Mouse (Mus musculus) hindbrain, postnatal 0 days (tissue): ENCODE measurements around the gene Glis2. TPM values are rescaled to one million over a fixed set of nuclear protein-coding genes. Genes with fewer than 3 reads are reported as not detected.

ENCODE experiments used
- ATAC-seq: fragments of 200-750 bp; cut with Nextera tagmentation; 2 replicates; pipeline ENCODE4 v1.8.0; 2017; ENCODE audit warnings: mild to moderate bottlenecking, moderate TSS enrichment, moderate library complexity
- DNase-seq: peaks from one replicate; pipeline ENCODE4 v3.0.0-alpha.2; 2015; ENCODE audit warnings: low spot score
- H3K27ac ChIP-seq: fragments of 300-500 bp; sonication (generic); 2 replicates; pipeline ENCODE4 v1.5.1; 2014; ENCODE audit warnings: mild to moderate bottlenecking
- H3K27me3 ChIP-seq: fragments of 300-500 bp; sonication (generic); 2 replicates; pipeline ENCODE4 v1.6.1; 2014; ENCODE audit warnings: low read length, mixed read lengths; ENCODE audit not compliant: insufficient read depth
- H3K36me3 ChIP-seq: fragments of 300-500 bp; sonication (generic); 2 replicates; pipeline ENCODE4 v1.6.1; 2014; ENCODE audit warnings: low read length, mixed read lengths; ENCODE audit not compliant: insufficient read depth
- H3K4me1 ChIP-seq: fragments of 300-500 bp; sonication (generic); 2 replicates; pipeline ENCODE4 v1.6.1; 2014; ENCODE audit warnings: antibody characterized with exemption, low read length, mixed read lengths; ENCODE audit not compliant: insufficient read depth
- H3K4me2 ChIP-seq: fragments of 300-500 bp; sonication (generic); 2 replicates; pipeline ENCODE4 v1.6.1; 2014; ENCODE audit warnings: low read depth, mild to moderate bottlenecking, low read length, moderate library complexity, mixed read lengths
- H3K4me3 ChIP-seq: fragments of 300-500 bp; sonication (generic); 2 replicates; pipeline ENCODE4 v1.5.1; 2014; ENCODE audit warnings: low read length
- H3K9ac ChIP-seq: fragments of 300-500 bp; sonication (generic); replicated peaks from 2 replicates; pipeline ENCODE4 v1.6.1; 2014; ENCODE audit warnings: mild to moderate bottlenecking, low read length, moderate library complexity, mixed read lengths
- H3K9me3 ChIP-seq: fragments of 300-500 bp; sonication (generic); 2 replicates; pipeline ENCODE4 v1.6.1; 2016; ENCODE audit warnings: low read length, mixed read lengths
- CTCF ChIP-seq: IDR thresholded peaks from 2 replicates; pipeline ENCODE4 v1.5.1; 2016; ENCODE audit warnings: antibody characterized with exemption, control low read depth, low read depth
- WGBS: fragments of 180-500 bp; shearing (Covaris S2); extraction: QIAGEN DNeasy Blood & Tissue Kit; methylation state at CpG from one replicate; pipeline ENCODE4 v1.1.7; 2014; 5-methylcytosine and 5-hydroxymethylcytosine counted together
- polyA plus RNA-seq: library from polyadenylated mRNA; unstranded; fragments of >200 nt; fragmentation: Nextera tagmentation; extraction: Ambion mirVana; gene quantifications from 2 replicates; pipeline ENCODE4 v1.2.1, GENCODE M21; 2015
- total RNA-seq: library from RNA; depleted of rRNA; stranded (reverse); fragments of >200 nt; gene quantifications from 2 replicates; pipeline ENCODE4 v1.2.3, GENCODE M21; 2014

Gene Glis2
- total and polyA plus RNA-seq, 2 experiments from 2014 or later: 12.0 to 25.8 TPM

DNA sequence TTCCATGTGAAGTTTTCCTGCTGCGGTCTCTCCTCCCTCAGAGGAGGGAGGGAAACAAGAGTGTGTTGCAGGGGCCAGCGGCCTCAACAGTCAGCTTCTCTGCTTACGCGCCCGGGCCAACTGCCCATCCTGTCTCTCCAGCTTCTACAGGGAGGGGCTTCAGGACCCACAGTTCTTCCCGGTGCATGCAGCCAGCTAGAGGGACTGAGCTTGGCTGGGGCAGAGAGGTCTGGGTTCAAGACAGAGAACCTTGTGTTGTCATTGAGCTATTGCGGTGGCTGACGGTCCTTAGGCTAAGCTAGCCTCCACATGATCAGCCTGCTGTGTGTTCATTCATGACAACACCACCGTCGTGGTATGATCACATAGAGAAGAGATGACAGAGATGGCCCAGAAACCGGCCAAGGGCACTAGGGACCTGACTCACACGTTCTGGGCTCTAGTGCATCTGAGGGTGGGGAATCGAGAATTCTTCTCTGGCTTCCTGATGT lies 53.2 kb downstream of the Glis2 start:
- H3K9me3 ChIP-seq: no peaks in the 10 kb centered on the region
- H3K36me3 ChIP-seq: peaks cover 10% of the 10 kb centered on the region; the same call in 1 of the 2 replicates
- H3K9ac ChIP-seq: no peak overlapping the region
- peak overlapping the region; percentile 42; the same call in 1 of the 2 replicates for H3K27ac ChIP-seq
- peak; percentile 51 for DNase-seq
- H3K4me3 ChIP-seq: no peak overlapping the region
- H3K4me2 ChIP-seq: no peak overlapping the region
- H3K27me3 ChIP-seq: no peaks in the 10 kb centered on the region
- no peak for ATAC-seq
- WGBS: 58% methylated on average over 13 of the region's 13 CpGs
- TF ChIP-seq CTCF: no peak
- peaks cover 26% of the 10 kb centered on the region for H3K4me1 ChIP-seq

DNA sequence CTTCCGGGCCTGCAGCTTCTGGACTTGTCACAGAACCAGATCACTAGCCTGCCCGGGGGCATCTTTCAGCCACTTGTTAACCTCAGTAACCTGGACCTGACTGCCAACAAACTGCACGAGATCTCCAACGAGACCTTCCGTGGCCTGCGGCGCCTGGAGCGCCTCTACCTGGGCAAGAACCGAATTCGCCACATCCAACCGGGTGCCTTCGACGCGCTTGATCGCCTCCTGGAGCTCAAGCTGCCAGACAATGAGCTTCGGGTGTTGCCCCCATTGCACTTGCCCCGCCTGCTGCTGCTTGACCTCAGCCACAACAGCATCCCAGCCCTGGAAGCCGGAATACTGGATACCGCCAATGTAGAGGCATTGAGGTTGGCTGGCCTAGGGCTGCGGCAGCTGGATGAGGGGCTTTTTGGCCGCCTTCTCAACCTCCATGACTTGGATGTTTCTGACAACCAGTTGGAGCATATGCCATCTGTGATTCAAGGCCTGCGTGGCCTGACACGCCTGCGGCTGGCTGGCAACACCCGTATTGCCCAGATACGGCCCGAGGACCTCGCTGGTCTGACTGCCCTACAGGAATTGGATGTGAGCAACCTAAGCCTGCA lies 54.0 kb downstream of the Glis2 start:
- ATAC-seq (no peak), DNase-seq (peak; percentile 43)
- Histone ChIP-seq H3K27ac (no peak overlapping the region), H3K4me1 (peaks cover 20% of the 10 kb centered on the region), H3K4me3 (no peak overlapping the region), H3K9me3 (no peaks in the 10 kb centered on the region), H3K27me3 (no peaks in the 10 kb centered on the region), H3K9ac (no peak overlapping the region), H3K36me3 (peaks cover 10% of the 10 kb centered on the region; the same call in 1 of the 2 replicates), H3K4me2 (no peak overlapping the region)
- 78% methylated on average over 28 of the region's 28 CpGs for WGBS
- TF ChIP-seq CTCF: no peak

DNA sequence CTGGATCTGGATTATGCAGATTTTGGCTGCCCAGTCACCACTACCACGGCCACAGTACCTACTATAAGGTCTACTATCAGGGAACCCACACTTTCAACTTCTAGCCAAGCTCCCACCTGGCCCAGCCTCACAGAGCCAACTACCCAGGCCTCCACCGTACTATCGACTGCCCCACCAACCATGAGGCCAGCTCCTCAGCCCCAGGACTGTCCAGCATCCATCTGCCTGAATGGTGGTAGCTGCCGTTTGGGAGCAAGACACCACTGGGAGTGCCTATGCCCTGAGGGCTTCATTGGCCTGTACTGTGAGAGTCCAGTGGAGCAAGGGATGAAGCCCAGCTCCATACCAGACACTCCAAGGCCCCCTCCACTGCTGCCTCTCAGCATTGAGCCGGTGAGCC lies 54.7 kb downstream of the Glis2 start:
- H3K4me1 ChIP-seq: peaks cover 14% of the 10 kb centered on the region
- no peak overlapping the region for H3K27ac ChIP-seq
- no peaks in the 10 kb centered on the region for H3K27me3 ChIP-seq
- TF ChIP-seq CTCF: no peak
- H3K9me3 ChIP-seq: no peaks in the 10 kb centered on the region
- no peak overlapping the region for H3K4me2 ChIP-seq
- DNase-seq: no peak
- 0 out of 2 replicates have a peak overlapping the region, but pooled peaks have one; percentile 13 for H3K9ac ChIP-seq
- H3K4me3 ChIP-seq: no peak overlapping the region
- no peak for ATAC-seq
- 74% methylated on average over 5 of the region's 5 CpGs for WGBS
- H3K36me3 ChIP-seq: peaks cover 10% of the 10 kb centered on the region; the same call in 1 of the 2 replicates

DNA sequence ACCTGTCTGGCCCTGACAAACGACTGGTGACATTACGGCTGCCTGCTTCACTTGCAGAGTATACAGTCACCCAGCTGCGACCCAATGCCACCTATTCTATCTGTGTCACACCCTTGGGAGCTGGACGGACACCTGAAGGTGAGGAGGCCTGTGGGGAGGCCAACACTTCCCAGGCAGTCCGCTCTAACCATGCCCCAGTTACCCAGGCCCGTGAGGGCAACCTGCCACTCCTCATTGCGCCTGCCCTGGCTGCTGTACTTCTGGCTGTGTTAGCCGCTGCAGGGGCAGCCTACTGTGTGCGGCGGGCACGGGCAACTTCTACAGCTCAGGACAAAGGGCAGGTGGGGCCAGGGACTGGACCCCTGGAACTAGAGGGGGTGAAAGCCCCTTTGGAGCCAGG lies 55.2 kb downstream of the Glis2 start:
- WGBS: 88% methylated on average over 11 of the region's 11 CpGs
- no peak for TF ChIP-seq CTCF
- ATAC-seq: no peak

DNA sequence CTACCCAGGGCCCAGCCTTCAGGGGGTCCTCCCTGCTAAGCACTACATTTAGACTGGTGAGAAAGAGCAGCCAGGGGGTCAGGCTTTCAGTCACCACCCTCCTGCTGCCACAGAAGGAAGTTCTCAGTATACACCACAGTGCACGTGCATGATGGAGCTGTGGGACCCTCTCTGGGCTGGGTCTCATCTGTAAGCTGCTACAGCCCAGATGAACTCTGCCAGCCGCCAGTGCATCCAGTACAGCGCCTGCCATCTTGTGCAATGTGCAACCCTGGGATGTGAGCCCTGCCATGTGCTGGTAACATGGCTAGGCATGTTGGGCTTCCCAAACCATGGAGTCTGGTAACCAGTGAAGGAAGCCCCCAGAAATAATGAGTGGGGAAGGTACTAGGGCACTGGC lies 55.6 kb downstream of the Glis2 start:
- Histone ChIP-seq H3K27me3 (no peaks in the 10 kb centered on the region), H3K4me1 (peaks cover 8% of the 10 kb centered on the region; the same call in 1 of the 2 replicates), H3K4me2 (no peak overlapping the region), H3K9ac (no peak overlapping the region), H3K27ac (no peak overlapping the region), H3K36me3 (peaks cover 10% of the 10 kb centered on the region; the same call in 1 of the 2 replicates), H3K4me3 (no peak overlapping the region), H3K9me3 (no peaks in the 10 kb centered on the region)
- DNase-seq (no peak), ATAC-seq (no peak)
- TF ChIP-seq CTCF: no peak
- 88% methylated on average over 3 of the region's 3 CpGs for WGBS

More for the DNA sequence above, 55.2 kb downstream of the Glis2 start:
- H3K4me2 ChIP-seq: no peak overlapping the region
- no peak overlapping the region for H3K9ac ChIP-seq
- no peak overlapping the region for H3K4me3 ChIP-seq
- no peaks in the 10 kb centered on the region for H3K27me3 ChIP-seq
- no peak for DNase-seq
- no peaks in the 10 kb centered on the region for H3K9me3 ChIP-seq
- H3K27ac ChIP-seq: no peak overlapping the region
- peaks cover 10% of the 10 kb centered on the region; the same call in 1 of the 2 replicates for H3K36me3 ChIP-seq
- H3K4me1 ChIP-seq: peaks cover 9% of the 10 kb centered on the region

DNA sequence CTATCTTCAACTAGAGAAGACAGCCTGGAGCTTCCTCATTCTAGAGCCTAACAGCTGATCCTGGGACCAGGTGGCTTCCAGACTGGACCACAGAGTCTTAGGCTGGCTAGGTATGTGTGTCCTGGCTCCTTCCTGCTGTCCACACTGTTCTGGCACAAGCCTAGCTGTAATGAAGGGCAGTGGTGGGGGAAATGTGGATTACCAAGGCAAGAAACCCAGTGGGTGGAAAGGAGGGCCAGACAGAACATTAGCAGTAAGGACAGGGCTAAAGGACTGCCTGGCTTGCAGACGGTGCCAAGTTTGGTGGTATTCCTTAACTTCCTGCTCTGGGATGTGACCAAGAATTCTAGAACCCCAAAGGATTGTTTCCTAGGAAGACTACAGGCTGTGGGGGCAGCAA lies 56.6 kb downstream of the Glis2 start:
- H3K27ac ChIP-seq: no peak overlapping the region
- ATAC-seq: no peak
- no peak overlapping the region for H3K4me3 ChIP-seq
- no peak overlapping the region for H3K4me2 ChIP-seq
- no peaks in the 10 kb centered on the region for H3K27me3 ChIP-seq
- no peaks in the 10 kb centered on the region for H3K9me3 ChIP-seq
- peaks cover 8% of the 10 kb centered on the region; the same call in 1 of the 2 replicates for H3K4me1 ChIP-seq
- peaks cover 10% of the 10 kb centered on the region; the same call in 1 of the 2 replicates for H3K36me3 ChIP-seq
- WGBS: 80% methylated on average over 1 of the region's 1 CpGs
- H3K9ac ChIP-seq: no peak overlapping the region
- DNase-seq: no peak
- TF ChIP-seq CTCF: no peak

DNA sequence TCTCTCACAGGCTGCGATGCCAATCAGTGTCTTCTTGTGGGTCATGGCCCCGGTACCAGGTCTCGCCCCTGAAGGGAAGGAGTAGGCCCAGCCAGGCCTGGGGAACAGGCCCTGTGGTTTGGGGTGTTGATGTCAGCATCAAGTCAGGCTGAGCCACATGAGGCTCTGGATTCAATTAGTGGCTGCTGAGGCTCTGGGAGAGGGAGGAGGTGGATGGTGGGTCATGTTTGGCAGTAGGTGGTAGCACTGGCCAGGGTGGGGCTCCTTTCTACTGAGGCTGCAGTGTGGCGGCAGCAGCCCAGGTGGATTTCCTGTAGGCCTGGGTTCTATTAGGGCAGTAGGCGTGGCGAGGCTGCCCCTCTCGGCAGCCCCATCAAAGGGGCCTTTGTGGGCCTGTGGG lies 57.1 kb downstream of the Glis2 start:
- H3K9me3 ChIP-seq: no peaks in the 10 kb centered on the region
- H3K27ac ChIP-seq: no peak overlapping the region
- H3K4me3 ChIP-seq: no peak overlapping the region
- H3K4me2 ChIP-seq: no peak overlapping the region
- DNase-seq: no peak
- H3K27me3 ChIP-seq: no peaks in the 10 kb centered on the region
- no peak for ATAC-seq
- peaks cover 10% of the 10 kb centered on the region; the same call in 1 of the 2 replicates for H3K36me3 ChIP-seq
- no peak for TF ChIP-seq CTCF
- no peak overlapping the region for H3K9ac ChIP-seq
- H3K4me1 ChIP-seq: 0 out of 2 replicates have a peak, but pooled peaks cover 4% of the 10 kb centered on the region
- 65% methylated on average over 7 of the region's 7 CpGs for WGBS
